18 mouse cellular contexts compared by ENCODE assay signal in the genomic region with DNA sequence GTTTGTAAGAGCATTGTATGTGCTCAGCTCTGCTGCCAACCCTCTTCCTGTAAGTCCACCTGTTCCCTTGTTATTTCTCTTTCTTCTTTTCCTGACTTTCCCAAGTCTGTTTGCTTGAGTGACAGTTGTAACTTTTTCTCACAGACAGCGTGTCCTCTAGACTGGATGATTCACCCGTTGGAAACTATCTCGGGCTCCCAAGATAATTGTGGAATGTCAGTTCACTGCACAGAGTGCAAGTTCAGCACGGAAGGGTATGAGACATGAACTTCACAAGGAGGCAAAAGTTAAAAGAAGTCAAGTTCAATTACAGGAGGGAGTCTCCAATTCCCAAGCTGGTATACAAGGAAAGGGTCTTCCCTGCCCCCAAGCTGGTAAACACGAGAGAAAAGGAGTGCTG.
DNase-seq lines count a peak whose midpoint lies in the region; ATAC-seq and TF ChIP-seq lines count a peak whose summit lies in the region.
"Had no signal": no experiment of that assay in that cellular context is flagged by ENCODE, and none has a peak within 500 bp of the region (broad histone marks: within the 10 kb centered on the region; RNA-seq: fewer than 3 reads in every experiment).

No protein-coding gene starts in this region.

- H3K9ac ChIP-seq in midbrain, embryonic 11.5 days (ENCODE audit: low read length): no peak overlapping the region
- no peak overlapping the region for H3K9ac ChIP-seq in midbrain, postnatal 0 days (replicated peaks; ENCODE audit: low read length, poor library complexity, severe bottlenecking)
- H3K9ac ChIP-seq: embryonic facial prominence, embryonic 12.5 days; heart, embryonic 13.5 days; intestine, embryonic 15.5 days; liver, embryonic 14.5 days; neural tube, embryonic 13.5 days had no signal

- ATAC-seq in midbrain, embryonic 11.5 days (ENCODE audit: low FRiP score): no peak
- no peak for ATAC-seq in midbrain, postnatal 0 days (ENCODE audit: low FRiP score)
- ATAC-seq in megakaryocyte progenitor cell, adult 5-6 weeks (replicated peaks; ENCODE audit: poor library complexity): no peak
- ATAC-seq: intestine, embryonic 15.5 days had no signal

- no peaks in the 10 kb centered on the region for H3K9me3 ChIP-seq in heart, embryonic 10.5 days
- H3K9me3 ChIP-seq in midbrain, embryonic 11.5 days (ENCODE audit: control insufficient read depth, low read length): no peaks in the 10 kb centered on the region
- no peaks in the 10 kb centered on the region for H3K9me3 ChIP-seq in midbrain, postnatal 0 days (ENCODE audit: low read length)
- H3K9me3 ChIP-seq: embryonic facial prominence, embryonic 12.5 days; G1E; heart, embryonic 13.5 days; intestine, embryonic 15.5 days; neural tube, embryonic 13.5 days had no signal

- no peak overlapping the region for H3K4me2 ChIP-seq in midbrain, embryonic 11.5 days
- no peak overlapping the region for H3K4me2 ChIP-seq in midbrain, postnatal 0 days (ENCODE audit: low read depth, low read length, poor library complexity, severe bottlenecking)
- H3K4me2 ChIP-seq: embryonic facial prominence, embryonic 12.5 days; heart, embryonic 13.5 days; intestine, embryonic 15.5 days; neural tube, embryonic 13.5 days had no signal

- H3K4me3 ChIP-seq in heart, embryonic 10.5 days: no peak overlapping the region
- no peak overlapping the region for H3K4me3 ChIP-seq in midbrain, embryonic 11.5 days (ENCODE audit: low read depth, low read length)
- no peak overlapping the region for H3K4me3 ChIP-seq in midbrain, postnatal 0 days (ENCODE audit: low read depth, low read length)
- H3K4me3 ChIP-seq: embryonic facial prominence, embryonic 12.5 days; heart, embryonic 13.5 days; intestine, embryonic 15.5 days; megakaryocyte, embryonic 14.5 days; neural tube, embryonic 13.5 days had no signal

- H3K36me3 ChIP-seq in heart, embryonic 10.5 days: no peaks in the 10 kb centered on the region
- H3K36me3 ChIP-seq in midbrain, embryonic 11.5 days (ENCODE audit: control insufficient read depth, insufficient read depth, low read length): no peaks in the 10 kb centered on the region
- H3K36me3 ChIP-seq in midbrain, postnatal 0 days (ENCODE audit: insufficient read depth, low read length): no peaks in the 10 kb centered on the region
- H3K36me3 ChIP-seq: embryonic facial prominence, embryonic 12.5 days; G1E; heart, embryonic 13.5 days; intestine, embryonic 15.5 days; neural tube, embryonic 13.5 days had no signal

- peak; percentile 66 to 78 for DNase-seq in heart, adult 18-20 months
- no peak for DNase-seq in heart, embryonic 10.5 days (ENCODE audit: low spot score)
- peak; percentile 78 for DNase-seq in midbrain, embryonic 11.5 days (ENCODE audit: low spot score, missing footprints)
- DNase-seq in midbrain, postnatal 0 days (ENCODE audit: low spot score): no peak
- DNase-seq in heart, adult 8-10 months (ENCODE audit: low spot score): peak; percentile 81
- no peak for DNase-seq in T-cell, adult 2 months (ENCODE audit: low spot score)
- DNase-seq: adrenal gland, postnatal 25 days; cerebellum, adult 8-10 months; kidney, postnatal 10 days; thymus, postnatal 25 days had no signal

- H3K27me3 ChIP-seq in heart, embryonic 10.5 days (ENCODE audit: insufficient read depth, poor library complexity, severe bottlenecking): no peaks in the 10 kb centered on the region
- H3K27me3 ChIP-seq in midbrain, embryonic 11.5 days (ENCODE audit: control insufficient read depth, insufficient read depth, low read length): no peaks in the 10 kb centered on the region
- H3K27me3 ChIP-seq in midbrain, postnatal 0 days (ENCODE audit: insufficient read depth, low read length): no peaks in the 10 kb centered on the region
- H3K27me3 ChIP-seq: embryonic facial prominence, embryonic 12.5 days; heart, embryonic 13.5 days; intestine, embryonic 15.5 days; neural tube, embryonic 13.5 days had no signal

- WGBS in heart, embryonic 10.5 days: 26% methylated on average over 5 of the region's 5 CpGs
- WGBS in midbrain, embryonic 11.5 days: 81% methylated on average over 5 of the region's 5 CpGs
- WGBS in midbrain, postnatal 0 days: 75% methylated on average over 5 of the region's 5 CpGs

- no peak overlapping the region for H3K27ac ChIP-seq in heart, embryonic 10.5 days
- H3K27ac ChIP-seq in midbrain, embryonic 11.5 days (ENCODE audit: low read depth, low read length): no peak overlapping the region
- no peak overlapping the region for H3K27ac ChIP-seq in midbrain, postnatal 0 days (ENCODE audit: low read depth, low read length)
- H3K27ac ChIP-seq: embryonic facial prominence, embryonic 12.5 days; heart, embryonic 13.5 days; intestine, embryonic 15.5 days; liver, embryonic 14.5 days; neural tube, embryonic 13.5 days had no signal

- peaks cover 13% of the 10 kb centered on the region; the same call in 1 of the 2 replicates for H3K4me1 ChIP-seq in heart, embryonic 10.5 days
- no peaks in the 10 kb centered on the region for H3K4me1 ChIP-seq in midbrain, embryonic 11.5 days (ENCODE audit: control insufficient read depth, insufficient read depth, low read length)
- H3K4me1 ChIP-seq in midbrain, postnatal 0 days (ENCODE audit: insufficient read depth, low read length): no peaks in the 10 kb centered on the region
- H3K4me1 ChIP-seq: embryonic facial prominence, embryonic 12.5 days; neural tube, embryonic 13.5 days had no signal

- no peak for TF ChIP-seq CTCF in midbrain, postnatal 0 days (IDR thresholded peaks at IDR 0.05)

Comparison
In these comparisons a context has a peak if more than half of its experiments do, and no peak if none do; other contexts are left out.
1. DNase-seq: peak in heart, adult 18-20 months (2 of 2), midbrain, embryonic 11.5 days (single experiment) and heart, adult 8-10 months (single experiment); none in heart, embryonic 10.5 days (single experiment), midbrain, postnatal 0 days (single experiment) and T-cell, adult 2 months (single experiment).